Mouse (Mus musculus) forebrain, postnatal 0 days (tissue): ENCODE measurements around the gene Ticam1. TPM values are rescaled to one million over a fixed set of nuclear protein-coding genes. Genes with fewer than 3 reads are reported as not detected.
"Not testable (repeated sequence)": the region's sequence is repeated elsewhere in the genome, so short reads cannot be mapped to it uniquely, and the experiment has no call there.

Experiments
- ATAC-seq: fragments of 200-750 bp; cut with Nextera tagmentation; 2 replicates; pipeline ENCODE4 v1.8.0; 2017; ENCODE audit warnings: mild to moderate bottlenecking, moderate library complexity
- DNase-seq: peaks from one replicate; pipeline ENCODE4 v3.0.0-alpha.2; 2015
- H3K27ac ChIP-seq: fragments of 300-500 bp; sonication (generic); 2 replicates; pipeline ENCODE4 v1.5.1; 2014; ENCODE audit warnings: low read depth, mild to moderate bottlenecking, antibody characterized with exemption, low read length, moderate library complexity, mixed read lengths
- H3K27me3 ChIP-seq: fragments of 300-500 bp; sonication (generic); 2 replicates; pipeline ENCODE4 v1.6.1; 2014; ENCODE audit warnings: mild to moderate bottlenecking, low read length, mixed read lengths; ENCODE audit not compliant: insufficient read depth
- H3K36me3 ChIP-seq: fragments of 300-500 bp; sonication (generic); 2 replicates; pipeline ENCODE4 v1.6.1; 2014; ENCODE audit warnings: mild to moderate bottlenecking, moderate library complexity; ENCODE audit not compliant: insufficient read depth
- H3K4me1 ChIP-seq: fragments of 300-500 bp; sonication (generic); 2 replicates; pipeline ENCODE4 v1.6.1; 2014; ENCODE audit warnings: antibody characterized with exemption; ENCODE audit not compliant: insufficient read depth
- H3K4me2 ChIP-seq: fragments of 300-500 bp; sonication (generic); 2 replicates; pipeline ENCODE4 v1.6.1; 2014; ENCODE audit warnings: low read depth, mild to moderate bottlenecking, moderate library complexity
- H3K4me3 ChIP-seq: fragments of 300-500 bp; sonication (generic); 2 replicates; pipeline ENCODE4 v1.5.1; 2014; ENCODE audit warnings: low read depth, low read length, mixed read lengths
- H3K9ac ChIP-seq: fragments of 300-500 bp; sonication (generic); 2 replicates; pipeline ENCODE4 v1.6.1; 2014; ENCODE audit warnings: mild to moderate bottlenecking
- H3K9me3 ChIP-seq: fragments of 300-500 bp; sonication (generic); 2 replicates; pipeline ENCODE4 v1.6.1; 2016; ENCODE audit warnings: low read length
- CTCF ChIP-seq: sonication (generic); IDR thresholded peaks from 2 replicates; pipeline ENCODE4 v1.5.1; 2016; ENCODE audit warnings: antibody characterized with exemption, control low read depth, low read depth
- WGBS: fragments of 180-500 bp; shearing (Covaris S2); extraction: QIAGEN DNeasy Blood & Tissue Kit; methylation state at CpG from one replicate; pipeline ENCODE4 v1.1.7; 2014; 5-methylcytosine and 5-hydroxymethylcytosine counted together
- polyA plus RNA-seq: library from polyadenylated mRNA; unstranded; fragments of >200 nt; fragmentation: Nextera tagmentation; extraction: Ambion mirVana; gene quantifications from 2 replicates; pipeline ENCODE4 v1.2.1, GENCODE M21; 2015
- total RNA-seq: library from RNA; depleted of rRNA; stranded (reverse); fragments of >200 nt; gene quantifications from 2 replicates; pipeline ENCODE4 v1.2.3, GENCODE M21; 2014

The Ticam1 gene
- total and polyA plus RNA-seq, 2 experiments from 2014 or later = 1.5 to 2.5 TPM

DNA sequence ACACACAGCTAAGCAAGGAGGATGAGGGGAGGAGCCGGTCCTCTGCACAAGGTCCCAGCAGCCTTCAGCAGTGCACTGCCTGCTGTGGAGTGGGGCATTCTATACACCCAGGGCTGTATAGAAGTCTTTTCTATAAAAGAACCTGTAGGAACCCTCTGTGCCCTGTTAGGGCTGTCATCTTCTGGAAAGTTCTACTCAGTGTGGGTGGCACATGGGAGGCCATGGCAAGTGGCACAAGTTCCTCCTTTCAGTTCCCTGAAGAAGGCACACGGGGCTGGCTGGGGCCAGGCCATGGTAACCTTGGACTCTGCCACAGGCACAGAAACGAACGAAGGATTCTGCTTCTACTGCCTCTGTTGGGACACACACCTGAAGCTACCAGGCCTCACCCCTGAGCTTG lies 11.6 kb downstream of the Ticam1 start:
- Histone ChIP-seq H3K9me3 (no peaks in the 10 kb centered on the region), H3K4me1 (peaks cover 6% of the 10 kb centered on the region; the same call in 1 of the 2 replicates), H3K36me3 (peaks cover 39% of the 10 kb centered on the region), H3K4me2 (no peak overlapping the region), H3K27ac (no peak overlapping the region), H3K9ac (no peak overlapping the region), H3K4me3 (no peak overlapping the region), H3K27me3 (no peaks in the 10 kb centered on the region)
- TF ChIP-seq CTCF = no peak
- ATAC-seq (no peak), DNase-seq (no peak)
- 94% methylated on average over 4 of the region's 4 CpGs for WGBS

DNA sequence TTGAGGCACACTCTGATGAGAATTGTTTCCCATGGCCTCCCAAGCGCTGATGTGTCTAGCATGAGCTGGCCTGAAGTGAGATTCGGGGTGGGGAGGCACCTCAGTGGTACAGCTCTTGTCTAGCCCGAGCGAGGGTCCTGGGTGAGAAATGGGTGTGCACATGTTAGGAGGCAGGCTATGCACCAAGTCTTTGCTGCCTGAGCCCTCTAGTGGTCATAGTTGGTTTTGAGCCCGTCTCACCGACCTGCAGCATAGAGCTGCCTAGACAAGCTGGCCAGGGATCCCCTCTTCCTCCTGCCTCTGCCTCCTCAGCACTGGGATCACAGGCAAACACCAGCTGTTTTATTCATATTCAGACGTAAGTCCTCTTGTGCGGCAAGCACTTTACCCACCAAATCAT lies 12.6 kb downstream of the Ticam1 start:
- WGBS = 19% methylated on average over 8 of the region's 8 CpGs
- ATAC-seq (peak; percentile 83), DNase-seq (peak; percentile 79)
- no peaks in the 10 kb centered on the region for H3K27me3 ChIP-seq
- peaks cover 13% of the 10 kb centered on the region; the same call in 1 of the 2 replicates for H3K4me1 ChIP-seq
- H3K4me3 ChIP-seq = no peak overlapping the region
- H3K9ac ChIP-seq = no peak overlapping the region
- TF ChIP-seq CTCF = peak; percentile 87
- peaks cover 49% of the 10 kb centered on the region for H3K36me3 ChIP-seq
- no peaks in the 10 kb centered on the region for H3K9me3 ChIP-seq
- no peak overlapping the region for H3K27ac ChIP-seq
- H3K4me2 ChIP-seq = no peak overlapping the region

DNA sequence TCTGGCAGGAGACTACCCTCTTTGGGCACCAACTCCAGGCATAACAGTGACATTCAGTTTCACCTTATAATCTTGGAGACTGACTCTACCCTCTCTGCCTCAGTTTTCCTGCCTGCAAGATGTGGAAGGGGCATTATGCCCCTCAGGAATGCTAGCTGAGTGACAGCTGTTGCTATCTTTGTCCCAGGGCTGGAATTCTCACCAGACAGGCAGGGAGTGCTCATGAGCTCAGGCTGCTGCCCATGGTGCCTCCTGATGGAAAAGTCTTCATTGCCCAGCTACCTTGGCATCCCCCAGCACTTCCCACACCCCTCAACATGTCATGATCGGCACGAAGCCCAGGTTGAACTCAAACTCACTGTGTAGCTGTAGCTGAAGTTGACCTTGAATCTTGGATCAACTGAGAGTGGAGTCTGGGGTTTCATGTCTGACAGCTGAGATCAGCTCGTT lies 13.9 kb downstream of the Ticam1 start:
- Histone ChIP-seq H3K4me2 (no peak overlapping the region), H3K36me3 (peaks cover 59% of the 10 kb centered on the region), H3K9ac (no peak overlapping the region), H3K4me1 (peaks cover 12% of the 10 kb centered on the region; the same call in 1 of the 2 replicates), H3K27ac (no peak overlapping the region), H3K9me3 (no peaks in the 10 kb centered on the region), H3K27me3 (no peaks in the 10 kb centered on the region), H3K4me3 (no peak overlapping the region)
- TF ChIP-seq CTCF = no peak
- ATAC-seq (no peak), DNase-seq (no peak)
- WGBS = 83% methylated on average over 3 of the region's 3 CpGs

DNA sequence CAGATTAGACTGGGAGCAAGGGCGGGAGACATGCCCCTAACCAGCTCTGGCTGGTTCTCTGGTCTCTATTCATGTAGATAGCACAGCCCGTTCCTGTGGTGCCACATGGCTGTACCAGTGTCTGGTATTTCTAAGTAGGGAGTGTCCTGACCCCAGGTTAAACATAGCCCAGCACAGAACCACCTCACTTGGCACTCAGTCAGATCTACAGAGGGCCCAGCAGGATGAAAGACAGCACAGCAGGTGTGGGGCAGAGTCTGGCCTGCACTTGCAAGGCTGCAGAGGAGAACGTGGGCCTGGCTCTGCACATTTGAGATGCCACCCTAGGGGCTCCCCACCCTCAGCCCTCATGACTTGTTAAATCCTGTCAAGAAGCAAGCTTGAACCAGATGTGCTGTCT lies 15.4 kb downstream of the Ticam1 start:
- Histone ChIP-seq H3K27me3 (no peaks in the 10 kb centered on the region), H3K36me3 (peaks cover 59% of the 10 kb centered on the region), H3K4me1 (peaks cover 14% of the 10 kb centered on the region; the same call in 1 of the 2 replicates)

DNA sequence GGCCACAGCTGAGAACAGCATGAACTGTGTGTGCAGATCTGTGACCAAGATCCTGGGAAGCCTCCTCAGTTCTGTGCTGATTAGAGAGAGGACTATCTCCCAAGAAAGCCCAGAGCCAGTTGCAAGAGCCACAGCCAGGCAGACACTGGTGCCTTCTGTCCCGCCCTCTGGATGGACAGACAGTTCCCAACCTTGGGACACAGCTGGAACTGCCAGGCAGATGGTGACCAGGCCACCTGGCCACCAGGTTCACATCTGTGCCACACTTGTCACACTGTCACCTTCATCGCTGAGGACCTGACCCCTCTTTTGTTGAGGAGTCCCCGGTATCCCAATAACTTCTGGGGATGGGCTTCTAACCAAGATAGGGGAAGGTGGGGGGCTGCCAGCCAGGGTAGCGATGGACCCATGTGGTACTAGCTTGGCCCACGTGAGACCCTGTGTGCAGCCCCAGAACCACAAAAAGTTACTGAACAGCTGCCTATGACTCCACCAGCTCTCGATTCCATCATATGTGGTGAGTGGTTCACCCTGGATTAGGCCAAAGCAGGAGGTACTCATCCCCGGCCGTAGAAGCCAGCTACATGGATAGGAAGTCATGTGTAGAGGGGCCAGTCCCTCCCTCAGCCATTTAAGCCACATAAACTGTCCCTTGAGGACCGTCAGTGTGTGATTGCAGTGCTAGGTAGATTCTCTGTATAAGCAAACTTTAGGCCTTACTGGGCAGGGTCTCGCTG lies 17.1 kb downstream of the Ticam1 start:
- no peak overlapping the region for H3K27ac ChIP-seq
- H3K4me2 ChIP-seq = no peak overlapping the region
- no peak overlapping the region for H3K9ac ChIP-seq
- H3K27me3 ChIP-seq = no peaks in the 10 kb centered on the region
- WGBS = 90% methylated on average over 10 of the region's 10 CpGs
- no peak for ATAC-seq
- H3K4me3 ChIP-seq = no peak overlapping the region
- H3K4me1 ChIP-seq = peaks cover 20% of the 10 kb centered on the region; the same call in 1 of the 2 replicates
- H3K36me3 ChIP-seq = peaks cover 51% of the 10 kb centered on the region
- H3K9me3 ChIP-seq = no peaks in the 10 kb centered on the region
- no peak for DNase-seq
- no peak for TF ChIP-seq CTCF

More for the DNA sequence above, 15.4 kb downstream of the Ticam1 start:
- no peak overlapping the region for H3K27ac ChIP-seq
- ATAC-seq (no peak), DNase-seq (no peak)
- 74% methylated on average over 3 of the region's 3 CpGs for WGBS
- H3K9me3 ChIP-seq = no peaks in the 10 kb centered on the region
- no peak overlapping the region for H3K4me3 ChIP-seq
- H3K4me2 ChIP-seq = no peak overlapping the region
- H3K9ac ChIP-seq = no peak overlapping the region
- TF ChIP-seq CTCF = no peak

DNA sequence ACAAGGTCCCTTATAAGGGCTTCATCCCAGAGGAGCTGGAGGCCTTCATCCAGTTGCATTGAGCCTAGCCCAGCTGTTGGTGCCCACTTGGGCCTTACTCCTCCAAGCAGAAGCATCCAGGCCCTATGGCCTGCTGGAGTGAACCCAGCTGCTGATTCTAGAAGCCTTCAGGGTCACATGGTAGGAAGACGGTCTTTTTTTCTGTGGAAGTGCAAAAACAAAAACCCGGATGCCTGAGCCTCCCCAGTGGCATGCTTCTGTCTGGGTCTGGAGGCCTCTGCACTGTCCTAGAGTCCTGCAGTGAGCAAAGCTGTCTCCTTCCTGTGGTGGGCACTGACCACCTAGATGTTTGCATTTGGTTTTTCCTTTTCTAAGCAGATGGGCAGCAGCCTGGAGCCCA lies 17.8 kb downstream of the Ticam1 start:
- not testable (repeated sequence) for H3K27ac ChIP-seq, H3K9ac ChIP-seq, H3K4me2 ChIP-seq, H3K9me3 ChIP-seq, H3K27me3 ChIP-seq, DNase-seq, ATAC-seq, H3K4me3 ChIP-seq
- H3K4me1 ChIP-seq = peaks cover 20% of the 10 kb centered on the region; the same call in 1 of the 2 replicates
- WGBS = 73% methylated on average over 2 of the region's 2 CpGs
- peaks cover 51% of the 10 kb centered on the region for H3K36me3 ChIP-seq

DNA sequence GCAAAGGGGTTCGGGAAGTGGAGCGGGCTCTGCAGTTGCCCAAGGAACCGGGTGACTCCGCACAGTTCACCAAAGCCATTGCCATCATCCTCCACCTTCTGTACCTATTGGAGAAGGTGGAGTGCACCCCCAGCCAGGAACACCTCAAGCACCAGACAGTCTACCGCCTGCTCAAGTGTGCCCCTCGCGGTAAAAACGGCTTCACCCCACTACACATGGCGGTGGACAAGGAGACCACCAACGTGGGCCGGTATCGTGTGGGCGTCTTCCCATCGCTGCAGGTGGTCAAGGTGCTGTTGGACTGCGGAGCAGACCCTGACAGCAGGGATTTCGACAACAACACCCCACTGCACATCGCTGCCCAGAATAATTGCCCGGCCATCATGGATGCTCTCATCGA lies 18.3 kb downstream of the Ticam1 start:
- not testable (repeated sequence) for ATAC-seq, H3K9me3 ChIP-seq, H3K9ac ChIP-seq, H3K4me3 ChIP-seq, H3K27ac ChIP-seq, H3K27me3 ChIP-seq, DNase-seq
- Histone ChIP-seq H3K4me2 (0 out of 2 replicates have a peak overlapping the region, but pooled peaks have one; percentile 91), H3K4me1 (peaks cover 20% of the 10 kb centered on the region; the same call in 1 of the 2 replicates), H3K36me3 (peaks cover 51% of the 10 kb centered on the region)
- 96% methylated on average over 19 of the region's 19 CpGs for WGBS
